In the genomic region with DNA sequence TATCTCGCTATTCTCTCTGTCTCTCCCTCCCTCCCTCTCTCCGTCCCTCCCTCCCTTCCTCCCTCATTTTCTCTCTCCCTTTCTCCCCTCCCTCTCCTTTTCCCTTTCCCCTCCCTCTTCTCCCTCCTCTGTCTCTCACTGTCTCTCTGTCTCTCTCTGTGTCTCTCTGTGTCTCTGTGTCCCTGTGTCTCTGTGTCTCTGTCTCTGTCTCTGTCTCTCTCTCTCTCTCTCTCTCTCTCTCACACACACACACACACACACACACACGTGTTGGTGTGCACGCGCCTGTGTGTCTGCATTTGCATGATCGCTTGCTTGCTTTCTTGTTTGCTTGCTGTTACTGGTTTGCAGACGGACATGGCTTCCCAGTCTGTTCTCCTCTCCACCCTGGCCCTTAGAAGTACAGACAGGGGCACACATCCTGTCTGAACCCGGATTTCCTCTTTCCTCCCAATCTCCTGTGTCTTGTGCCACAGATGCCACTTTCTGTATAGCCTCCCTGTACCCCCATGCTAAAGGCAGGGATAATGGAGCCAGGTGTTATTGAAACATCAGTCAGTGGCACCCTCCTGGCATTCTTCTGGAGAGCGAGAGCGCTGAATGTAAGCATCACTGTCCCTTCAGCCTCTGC, we compare ENCODE assay signal across 9 mouse cellular contexts.
DNase-seq lines count a peak whose midpoint lies in the region; ATAC-seq lines count a peak whose summit lies in the region.
"Had no signal": no experiment of that assay in that cellular context is flagged by ENCODE, and none has a peak within 500 bp of the region (broad histone marks: within the 10 kb centered on the region; RNA-seq: fewer than 3 reads in every experiment).

No protein-coding gene starts in this region.

- peaks cover 12% of the 10 kb centered on the region; the same call in 1 of the 2 replicates for H3K4me1 ChIP-seq in heart, embryonic 13.5 days
- no peaks in the 10 kb centered on the region for H3K4me1 ChIP-seq in embryonic facial prominence, embryonic 11.5 days (ENCODE audit: control insufficient read depth, insufficient read depth, low read length)
- peaks cover 7% of the 10 kb centered on the region for H3K4me1 ChIP-seq in hindbrain, embryonic 16.5 days (ENCODE audit: control insufficient read depth, insufficient read depth, low read depth, low read length)
- H3K4me1 ChIP-seq in midbrain, embryonic 13.5 days (replicated peaks) = peaks cover 39% of the 10 kb centered on the region

- peak overlapping the region; percentile 76 for H3K9ac ChIP-seq in heart, embryonic 13.5 days
- no peak overlapping the region; the same call in 1 of the 2 replicates for H3K9ac ChIP-seq in embryonic facial prominence, embryonic 11.5 days (replicated peaks; ENCODE audit: low read length)
- peak overlapping the region; percentile 69 for H3K9ac ChIP-seq in hindbrain, embryonic 16.5 days (ENCODE audit: low read depth, low read length)
- peak overlapping the region; percentile 63; the same call in 1 of the 2 replicates for H3K9ac ChIP-seq in midbrain, embryonic 13.5 days (replicated peaks)

- H3K9me3 ChIP-seq in heart, embryonic 13.5 days = no peaks in the 10 kb centered on the region
- H3K9me3 ChIP-seq in embryonic facial prominence, embryonic 11.5 days (replicated peaks; ENCODE audit: control insufficient read depth, low read length) = no peaks in the 10 kb centered on the region
- H3K9me3 ChIP-seq in hindbrain, embryonic 16.5 days (ENCODE audit: control insufficient read depth, low read length) = no peaks in the 10 kb centered on the region
- H3K9me3 ChIP-seq in midbrain, embryonic 13.5 days = no peaks in the 10 kb centered on the region

- H3K36me3 ChIP-seq in heart, embryonic 13.5 days = no peaks in the 10 kb centered on the region
- H3K36me3 ChIP-seq in embryonic facial prominence, embryonic 11.5 days (replicated peaks; ENCODE audit: control insufficient read depth, insufficient read depth, low read depth, low read length) = no peaks in the 10 kb centered on the region
- H3K36me3 ChIP-seq in hindbrain, embryonic 16.5 days (ENCODE audit: control insufficient read depth, insufficient read depth, low read length) = no peaks in the 10 kb centered on the region
- no peaks in the 10 kb centered on the region for H3K36me3 ChIP-seq in midbrain, embryonic 13.5 days

- no peak for ATAC-seq in heart, embryonic 13.5 days (ENCODE audit: extremely low read depth, insufficient number of reproducible peaks, low FRiP score, low TSS enrichment)
- no peak for ATAC-seq in embryonic facial prominence, embryonic 11.5 days (replicated peaks; ENCODE audit: insufficient number of reproducible peaks, low FRiP score, low TSS enrichment, low read depth)
- ATAC-seq in hindbrain, embryonic 16.5 days = no peak
- peak; percentile 21 for ATAC-seq in midbrain, embryonic 13.5 days

- WGBS in heart, embryonic 13.5 days = 15% methylated on average over 10 of the region's 10 CpGs
- 12% methylated on average over 10 of the region's 10 CpGs for WGBS in embryonic facial prominence, embryonic 11.5 days
- WGBS in hindbrain, embryonic 16.5 days = 5% methylated on average over 10 of the region's 10 CpGs
- WGBS in midbrain, embryonic 13.5 days = 4% methylated on average over 10 of the region's 10 CpGs

- H3K27ac ChIP-seq in heart, embryonic 13.5 days (replicated peaks) = no peak overlapping the region
- no peak overlapping the region for H3K27ac ChIP-seq in embryonic facial prominence, embryonic 11.5 days (replicated peaks; ENCODE audit: low read depth, low read length)
- H3K27ac ChIP-seq in hindbrain, embryonic 16.5 days (ENCODE audit: low read depth, low read length) = peak overlapping the region; percentile 1; the same call in 1 of the 2 replicates
- H3K27ac ChIP-seq in midbrain, embryonic 13.5 days = peak overlapping the region; percentile 94

- H3K27me3 ChIP-seq in heart, embryonic 13.5 days (replicated peaks) = peaks cover 78% of the 10 kb centered on the region
- peaks cover 4% of the 10 kb centered on the region; the same call in 1 of the 2 replicates for H3K27me3 ChIP-seq in embryonic facial prominence, embryonic 11.5 days (ENCODE audit: control insufficient read depth, insufficient read depth, low read length)
- 0 out of 2 replicates have a peak, but pooled peaks cover 3% of the 10 kb centered on the region for H3K27me3 ChIP-seq in hindbrain, embryonic 16.5 days (replicated peaks; ENCODE audit: control insufficient read depth, insufficient read depth, low read length)
- H3K27me3 ChIP-seq in midbrain, embryonic 13.5 days = peaks cover 62% of the 10 kb centered on the region

- intact Hi-C loops in heart, postnatal 10 days (cut with DNase I) = no loop called here
- intact Hi-C loops in gastrocnemius, postnatal 36 days (cut with DNase I) = no loop called here

- peak overlapping the region; percentile 86 for H3K4me2 ChIP-seq in heart, embryonic 13.5 days
- peak overlapping the region; percentile 81 for H3K4me2 ChIP-seq in embryonic facial prominence, embryonic 11.5 days (ENCODE audit: low read depth, low read length)
- H3K4me2 ChIP-seq in hindbrain, embryonic 16.5 days (ENCODE audit: low read length) = peak overlapping the region; percentile 94
- peak overlapping the region; percentile 70 for H3K4me2 ChIP-seq in midbrain, embryonic 13.5 days (replicated peaks)

- peak overlapping the region; percentile 61 for H3K4me3 ChIP-seq in heart, embryonic 13.5 days
- H3K4me3 ChIP-seq in embryonic facial prominence, embryonic 11.5 days (ENCODE audit: low read depth, low read length) = peak overlapping the region; percentile 40
- peak overlapping the region; percentile 53 for H3K4me3 ChIP-seq in hindbrain, embryonic 16.5 days (ENCODE audit: low read length)
- H3K4me3 ChIP-seq in midbrain, embryonic 13.5 days (replicated peaks) = peak overlapping the region; percentile 52

- DNase-seq in heart, postnatal 10 days = no peak
- DNase-seq in embryonic facial prominence, embryonic 11.5 days (ENCODE audit: low spot score) = no peak
- no peak for DNase-seq in thymus, adult 18-20 months
- no peak for DNase-seq in left cerebral cortex, adult 18-20 months (ENCODE audit: low spot score in 2 of 2)
- no peak for DNase-seq in gastrocnemius, postnatal 36 days
- DNase-seq: kidney, adult 8-10 months had no signal

Comparison
In these comparisons a context has a peak if more than half of its experiments do, and no peak if none do; other contexts are left out.
1. H3K27ac ChIP-seq: peak in hindbrain, embryonic 16.5 days (single experiment) and midbrain, embryonic 13.5 days (single experiment); none in heart, embryonic 13.5 days (single experiment) and embryonic facial prominence, embryonic 11.5 days (single experiment).
2. Peak in every context shown above with its lines, with median percentiles within 50 percentile points of each other: H3K4me2 ChIP-seq and H3K4me3 ChIP-seq.